Mouse (Mus musculus): Measurements from ENCODE around the gene Ccdc89.

Gene Ccdc89

GRCm38 (mm10) chr7:90426020-90427001 lies at the start of gene Ccdc89:
Ccdc89 (plus strand) TSS chr7:90426577.
- peak; percentile 83 to 89 for DNase-seq

- DNase-seq, result no peak
Measured at GRCm38 (mm10) chr7:90384411-90384810, 42.0 kb upstream of the Ccdc89 start.

- DNase-seq, result no peak
Measured at GRCm38 (mm10) chr7:90386885-90387459, 39.4 kb upstream of the Ccdc89 start.

- no peak for DNase-seq
Measured at GRCm38 (mm10) chr7:90389765-90390164, 36.6 kb upstream of the Ccdc89 start.

- DNase-seq, result no peak
Measured at GRCm38 (mm10) chr7:90395073-90395472, 31.3 kb upstream of the Ccdc89 start.

GRCm38 (mm10) chr7:90395928-90396327 lies 30.4 kb upstream of the Ccdc89 start:
- DNase-seq, result no peak

- DNase-seq, result peak; percentile 30 to 64
Measured at GRCm38 (mm10) chr7:90409934-90410333, 16.4 kb upstream of the Ccdc89 start.

GRCm38 (mm10) chr7:90427006-90427405 lies 629 bp downstream of the Ccdc89 start:
- DNase-seq, result no peak

GRCm38 (mm10) chr7:90432221-90432620 lies 5.8 kb downstream of the Ccdc89 start:
- DNase-seq, result no peak

- no peak for DNase-seq
Measured at GRCm38 (mm10) chr7:90440044-90440443, 13.7 kb downstream of the Ccdc89 start.

GRCm38 (mm10) chr7:90442070-90442469 lies 15.7 kb downstream of the Ccdc89 start:
- DNase-seq, result peak in 1 of 2 experiments; percentile 15

GRCm38 (mm10) chr7:90442518-90443080 lies 16.2 kb downstream of the Ccdc89 start, which contains the start of gene Crebzf:
Crebzf (plus strand) TSS chr7:90442729.
- peak; percentile 97 to 98 for DNase-seq

- DNase-seq, result peak; percentile 58 to 61
Measured at GRCm38 (mm10) chr7:90443101-90444091, 17.0 kb downstream of the Ccdc89 start.

- DNase-seq, result no peak
Measured at GRCm38 (mm10) chr7:90444206-90444605, 17.8 kb downstream of the Ccdc89 start.

GRCm38 (mm10) chr7:90456149-90456844 lies 29.9 kb downstream of the Ccdc89 start:
- DNase-seq, result no peak

GRCm38 (mm10) chr7:90456845-90457468 lies 30.6 kb downstream of the Ccdc89 start, which contains the start of gene Tmem126a:
Tmem126a (minus strand) TSS chr7:90457229.
- peak; percentile 86 to 89 for DNase-seq

- DNase-seq, result no peak
Measured at GRCm38 (mm10) chr7:90457517-90457916, 31.1 kb downstream of the Ccdc89 start.

GRCm38 (mm10) chr7:90460330-90460729 lies 34.0 kb downstream of the Ccdc89 start:
- no peak for DNase-seq

GRCm38 (mm10) chr7:90460930-90461329 lies 34.6 kb downstream of the Ccdc89 start:
- DNase-seq, result peak; percentile 19 to 47

- DNase-seq, result no peak
Measured at GRCm38 (mm10) chr7:90461441-90461840, 35.1 kb downstream of the Ccdc89 start.

GRCm38 (mm10) chr7:90473511-90473910 lies 47.1 kb downstream of the Ccdc89 start:
- no peak for DNase-seq

All from kidney, adult 8-10 months (tissue).